Mouse (Mus musculus): ENCODE measurements at regions not wholly inside any gene's neighbourhood (a gene's known extent, or its start where the extent isn't known, plus 50 kb on each side); places are given as distances from the start of the nearest gene placed in this dataset.

DNA sequence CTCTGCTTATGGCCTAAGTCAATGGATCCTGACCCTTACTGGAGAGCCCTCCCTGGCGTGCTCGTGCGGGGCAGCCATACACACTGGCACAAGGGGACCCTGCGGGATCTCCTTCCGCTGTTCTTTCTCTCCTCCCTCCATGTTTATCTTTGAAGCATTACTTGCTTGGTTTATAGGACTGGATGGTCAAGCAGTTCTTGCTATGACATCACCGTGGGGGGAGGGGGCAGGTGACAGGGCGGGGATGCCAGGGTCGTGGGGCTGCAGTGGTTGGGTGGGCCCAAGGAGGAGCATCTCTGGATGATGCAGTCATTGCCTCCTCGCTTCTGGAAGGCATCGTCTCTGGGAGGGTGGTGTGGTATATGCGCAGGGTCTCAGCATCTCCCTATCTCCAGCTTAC, 142.4 kb upstream of the Rtl1 start:
- TF ChIP-seq CTCF (IDR thresholded peaks at IDR 0.05), result no peak
- TF ChIP-seq EP300 (IDR thresholded peaks at IDR 0.05; ENCODE audit: insufficient read depth, low read depth, low read length), result no peak
